Mouse (Mus musculus) ES-E14 (cell line): ENCODE measurements around the gene Pnpla2.

Source experiments
- CHD2 ChIP-seq: IDR thresholded peaks from 2 replicates; pipeline ENCODE4 v1.6.1; 2014; ENCODE audit warnings: mild to moderate bottlenecking, low read depth, low read length, inconsistent platforms
- HCFC1 ChIP-seq: IDR thresholded peaks from 2 replicates; pipeline ENCODE4 v1.6.1; 2012; ENCODE audit warnings: low read length, inconsistent platforms, borderline replicate concordance; ENCODE audit not compliant: insufficient read depth
- MAFK ChIP-seq: IDR thresholded peaks from 2 replicates; pipeline ENCODE4 v1.6.1; 2014; ENCODE audit warnings: mild to moderate bottlenecking, low read depth, low read length, inconsistent platforms; ENCODE audit not compliant: insufficient read depth
- ZC3H11A ChIP-seq: IDR thresholded peaks from 2 replicates; pipeline ENCODE4 v1.6.1; 2012; ENCODE audit warnings: low read depth, mild to moderate bottlenecking, inconsistent platforms, low read length, borderline replicate concordance
- ZNF384 ChIP-seq: IDR thresholded peaks from 2 replicates; pipeline ENCODE4 v1.6.1; 2012; ENCODE audit warnings: low read depth, low read length, inconsistent platforms

GRCm38 (mm10) chr7:141483114-141483653 is 28.2 kb downstream of the Pnpla2 start:
- no peak for TF ChIP-seq CHD2
- TF ChIP-seq HCFC1 = no peak
- no peak for TF ChIP-seq ZNF384
- no peak for TF ChIP-seq MAFK
- TF ChIP-seq ZC3H11A = no peak
